Mouse (Mus musculus): Measurements from ENCODE around the gene AU040320. TPM values are rescaled to one million over a fixed set of nuclear protein-coding genes. Genes with fewer than 3 reads are reported as not detected.
A peak's percentile ranks its signal among the peaks of the same experiment; 100 is the strongest.

The AU040320 gene
- total RNA-seq, 4 experiments from 2014 or later, result 27.8 to 33.6 (median 31.3) TPM

GRCm38 (mm10) chr4:126782512-126782911 is 29.2 kb downstream of the AU040320 start:
- DNase-seq (ENCODE audit: low spot score), result no peak

GRCm38 (mm10) chr4:126782996-126783395 is 29.7 kb downstream of the AU040320 start:
- DNase-seq (ENCODE audit: low spot score), result no peak

- no peak for DNase-seq (ENCODE audit: low spot score)
Measured at GRCm38 (mm10) chr4:126792341-126793102, 39.2 kb downstream of the AU040320 start.

GRCm38 (mm10) chr4:126802174-126802573 is 48.8 kb downstream of the AU040320 start:
- DNase-seq (ENCODE audit: low spot score), result no peak

- peak; percentile 29 for DNase-seq (ENCODE audit: low spot score)
Measured at GRCm38 (mm10) chr4:126803268-126803873, 50.0 kb downstream of the AU040320 start.

GRCm38 (mm10) chr4:126805741-126806140 is 52.4 kb downstream of the AU040320 start:
- no peak for DNase-seq (ENCODE audit: low spot score)

- no peak for DNase-seq (ENCODE audit: low spot score)
Measured at GRCm38 (mm10) chr4:126806692-126807427, 53.5 kb downstream of the AU040320 start.

GRCm38 (mm10) chr4:126810566-126810965 is 57.2 kb downstream of the AU040320 start:
- no peak for DNase-seq (ENCODE audit: low spot score)

- DNase-seq (ENCODE audit: low spot score), result no peak
Measured at GRCm38 (mm10) chr4:126813212-126813611, 59.9 kb downstream of the AU040320 start.

- no peak for DNase-seq (ENCODE audit: low spot score)
Measured at GRCm38 (mm10) chr4:126814854-126815253, 61.5 kb downstream of the AU040320 start.

GRCm38 (mm10) chr4:126822891-126823882 is 69.8 kb downstream of the AU040320 start:
- no peak for DNase-seq (ENCODE audit: low spot score)

GRCm38 (mm10) chr4:126823917-126824316 is 70.6 kb downstream of the AU040320 start:
- DNase-seq (ENCODE audit: low spot score), result no peak

- no peak for DNase-seq (ENCODE audit: low spot score)
Measured at GRCm38 (mm10) chr4:126831122-126831521, 77.8 kb downstream of the AU040320 start.

- no peak for DNase-seq (ENCODE audit: low spot score)
Measured at GRCm38 (mm10) chr4:126838799-126839198, 85.5 kb downstream of the AU040320 start.

- DNase-seq (ENCODE audit: low spot score), result peak; percentile 77
Measured at GRCm38 (mm10) chr4:126839873-126840272, 86.5 kb downstream of the AU040320 start.

GRCm38 (mm10) chr4:126840996-126841560 is 87.7 kb downstream of the AU040320 start:
- no peak for DNase-seq (ENCODE audit: low spot score)

GRCm38 (mm10) chr4:126842911-126843310 is 89.6 kb downstream of the AU040320 start:
- DNase-seq (ENCODE audit: low spot score), result no peak

GRCm38 (mm10) chr4:126845664-126846063 is 92.3 kb downstream of the AU040320 start:
- no peak for DNase-seq (ENCODE audit: low spot score)

- DNase-seq (ENCODE audit: low spot score), result no peak
Measured at GRCm38 (mm10) chr4:126846971-126847370, 93.6 kb downstream of the AU040320 start.

- DNase-seq (ENCODE audit: low spot score), result no peak
Measured at GRCm38 (mm10) chr4:126850019-126850777, 96.9 kb downstream of the AU040320 start.

Data from heart, adult 8-10 months (tissue).